Mouse (Mus musculus) CH12.LX (cell line): ENCODE measurements around the gene Ndufaf7. TPM values are rescaled to one million over a fixed set of nuclear protein-coding genes. Genes with fewer than 3 reads are reported as not detected.

Experiments used
- DNase-seq: peaks from one replicate; pipeline ENCODE4 v3.0.0-alpha.2; 2013; ENCODE audit errors: extremely low read depth
- H3K27ac ChIP-seq: 2 replicates; pipeline ENCODE4 v1.5.1; 2012; ENCODE audit warnings: low read depth, mild to moderate bottlenecking, control low read depth, moderate library complexity; ENCODE audit not compliant: insufficient read depth
- H3K27me3 ChIP-seq: replicated peaks from 2 replicates; pipeline ENCODE3; 2012; ENCODE audit warnings: inconsistent platforms
- H3K36me3 ChIP-seq, 2 experiments: replicated peaks in 1 of 2; 2 replicates each; pipeline versions ENCODE3 to v1.6.1; 2012; ENCODE audit warnings: inconsistent platforms in 1 of 2, low read length in 1 of 2, mild to moderate bottlenecking in 1 of 2, mixed read lengths in 1 of 2, moderate library complexity in 1 of 2; ENCODE audit not compliant: control insufficient read depth in 1 of 2, insufficient read depth in 1 of 2
- H3K4me1 ChIP-seq, 2 experiments: 2 replicates each; pipeline ENCODE4 v1.6.1; 2012; ENCODE audit warnings: inconsistent platforms in 1 of 2, moderate library complexity in 1 of 2; ENCODE audit not compliant: insufficient read depth in 2 of 2, control insufficient read depth in 1 of 2
- H3K4me2 ChIP-seq: 2 replicates; pipeline ENCODE4 v1.6.1; 2012; ENCODE audit warnings: low read depth, mild to moderate bottlenecking, control low read depth; ENCODE audit not compliant: poor library complexity, insufficient read depth, severe bottlenecking
- H3K4me3 ChIP-seq, 3 experiments: fragments of 150-350 bp in 1 of 3; sonication (generic) in 1 of 3; replicated peaks in 1 of 3; 2 replicates each; pipeline versions ENCODE3 to v1.5.1; 2011 to 2012; ENCODE audit warnings: low read depth in 2 of 3, low read length in 2 of 3, mild to moderate bottlenecking in 2 of 3, moderate library complexity in 2 of 3, control low read depth in 1 of 3, improper control_type of control experiment in 1 of 3, inconsistent platforms in 1 of 3, mixed read lengths in 1 of 3; ENCODE audit not compliant: poor library complexity in 1 of 3
- H3K79me2 ChIP-seq: replicated peaks from 2 replicates; pipeline ENCODE4 v1.6.1; 2012; ENCODE audit warnings: mild to moderate bottlenecking, moderate library complexity; ENCODE audit not compliant: control insufficient read depth, poor library complexity, insufficient read depth, severe bottlenecking; ENCODE audit errors: extremely low read depth
- H3K9ac ChIP-seq: 2 replicates; pipeline ENCODE4 v1.6.1; 2012; ENCODE audit warnings: low read depth, mild to moderate bottlenecking, control low read depth, moderate library complexity; ENCODE audit not compliant: insufficient read depth
- H3K9me3 ChIP-seq: replicated peaks from 2 replicates; pipeline ENCODE3; 2012; ENCODE audit warnings: low read length, inconsistent platforms, mixed read lengths
- BHLHE40 ChIP-seq: IDR thresholded peaks from 2 replicates; pipeline ENCODE4 v1.6.1; 2011; ENCODE audit warnings: mild to moderate bottlenecking, low read depth, low read length, improper control_type of control experiment
- CTCF ChIP-seq, 2 experiments: IDR thresholded peaks in 1 of 2; conservative IDR thresholded peaks in 1 of 2; 2 replicates each; pipeline ENCODE4 v1.5.1; 2011 to 2012; ENCODE audit warnings: low read depth in 2 of 2, low read length in 2 of 2, improper control_type of control experiment in 1 of 2, inconsistent platforms in 1 of 2, mild to moderate bottlenecking in 1 of 2, moderate library complexity in 1 of 2
- IRF4 ChIP-seq: IDR thresholded peaks from 2 replicates; pipeline ENCODE4 v1.6.1; 2014; ENCODE audit warnings: low read depth, mild to moderate bottlenecking, inconsistent platforms, low read length, improper control_type of control experiment
- JUN ChIP-seq: IDR thresholded peaks from 2 replicates; pipeline ENCODE4 v1.6.1; 2011; ENCODE audit warnings: low read depth, mild to moderate bottlenecking, low read length, improper control_type of control experiment, moderate library complexity; ENCODE audit not compliant: insufficient read depth
- KAT2A ChIP-seq: IDR thresholded peaks from 2 replicates; pipeline ENCODE4 v1.6.1; 2012; ENCODE audit warnings: low read length, improper control_type of control experiment, inconsistent platforms; ENCODE audit not compliant: insufficient replicate concordance
- MAFK ChIP-seq: IDR thresholded peaks from 2 replicates; pipeline ENCODE4 v1.6.1; 2011; ENCODE audit warnings: low read length, improper control_type of control experiment; ENCODE audit not compliant: insufficient replicate concordance
- MAZ ChIP-seq: IDR thresholded peaks from 2 replicates; pipeline ENCODE4 v1.6.1; 2012; ENCODE audit warnings: low read depth, mild to moderate bottlenecking, inconsistent platforms, low read length, improper control_type of control experiment, moderate library complexity
- MEF2A ChIP-seq: IDR thresholded peaks from 2 replicates; pipeline ENCODE4 v1.6.1; 2014; ENCODE audit warnings: low read depth, mild to moderate bottlenecking, inconsistent platforms, low read length, improper control_type of control experiment, borderline replicate concordance
- POLR2AphosphoS2 ChIP-seq: IDR thresholded peaks from 2 replicates; pipeline ENCODE4 v1.6.1; 2011; ENCODE audit warnings: low read depth, low read length, improper control_type of control experiment
- SIN3A ChIP-seq: IDR thresholded peaks from 2 replicates; pipeline ENCODE4 v1.6.1; 2012; ENCODE audit warnings: low read length, improper control_type of control experiment, inconsistent platforms
- TBP ChIP-seq: conservative IDR thresholded peaks from 2 replicates; pipeline ENCODE4 v1.6.1; 2011; ENCODE audit warnings: low read depth, low read length, improper control_type of control experiment
- UBTF ChIP-seq: IDR thresholded peaks from 2 replicates; pipeline ENCODE4 v1.6.1; 2012; ENCODE audit warnings: low read depth, mild to moderate bottlenecking, inconsistent platforms, low read length, improper control_type of control experiment, moderate library complexity
- USF2 ChIP-seq: conservative IDR thresholded peaks from 2 replicates; pipeline ENCODE4 v1.6.1; 2011; ENCODE audit warnings: low read depth, low read length, improper control_type of control experiment
- ZMIZ1 ChIP-seq: IDR thresholded peaks from 2 replicates; pipeline ENCODE4 v1.6.1; 2012; ENCODE audit warnings: low read depth, mild to moderate bottlenecking, inconsistent platforms, low read length, improper control_type of control experiment
- ZNF384 ChIP-seq: IDR thresholded peaks from 2 replicates; pipeline ENCODE4 v1.6.1; 2012; ENCODE audit warnings: low read depth, low read length, improper control_type of control experiment, inconsistent platforms
- dilution Hi-C: fragments of 300-500 bp; cut with MboI; formaldehyde crosslinking; loops from 2 replicates; pipeline ENCODE4 v1.14.3; 2020; ENCODE audit warnings: low sequenced_read_pairs; ENCODE audit not compliant: extremely low pct_unique_long_range_greater_than_20kb, extremely low pct_ligation_motif_present
- in situ Hi-C: fragments of 300-500 bp; cut with MboI; formaldehyde crosslinking; loops from 3 replicates; pipeline ENCODE4 v1.14.3; 2019; ENCODE audit warnings: low sequenced_read_pairs, low pct_ligation_motif_present, low pct_unique_long_range_greater_than_20kb, mixed read lengths
- polyA plus RNA-seq: library from polyadenylated mRNA; unstranded; fragments of >175 nt; gene quantifications from 2 replicates; pipeline ENCODE4 v1.2.1, GENCODE M21; 2012; ENCODE audit warnings: low read depth; ENCODE audit not compliant: insufficient read length
- total RNA-seq, 2 experiments: library from RNA; depleted of rRNA; stranded (reverse); fragments of 300-350 nt in 1 of 2; fragments of >200 nt in 1 of 2; gene quantifications; 2 replicates each; pipeline ENCODE4 v1.2.3; 2012 to 2014

Ndufaf7 gene
- total and polyA plus RNA-seq, 3 experiments, result 41.7 to 54.1 (median 42.4) TPM

- no peak for DNase-seq
- H3K4me1 ChIP-seq, result peaks cover 0 to 3% of the 10 kb centered on the region in 2 experiments; a peak in 1 of 4 replicates
- H3K36me3 ChIP-seq, result no peaks in the 10 kb centered on the region
- TF ChIP-seq JUN, result no peak
- TF ChIP-seq USF2, result no peak
- no peak for TF ChIP-seq SIN3A
- TF ChIP-seq MAFK, result no peak
- no peak for TF ChIP-seq POLR2AphosphoS2
- no peak for TF ChIP-seq IRF4
- TF ChIP-seq ZNF384, result no peak
- TF ChIP-seq BHLHE40, result no peak
- no peak for TF ChIP-seq UBTF
- no peak overlapping the region for H3K9ac ChIP-seq
- no peaks in the 10 kb centered on the region for H3K27me3 ChIP-seq
- no peak overlapping the region for H3K27ac ChIP-seq
- no peak overlapping the region for H3K4me2 ChIP-seq
- no peaks in the 10 kb centered on the region for H3K79me2 ChIP-seq
- dilution Hi-C loops (no loop called here), in situ Hi-C loops (no loop called here)
- no peak overlapping the region for H3K4me3 ChIP-seq
- no peaks in the 10 kb centered on the region for H3K9me3 ChIP-seq
Measured at GRCm38 (mm10) chr17:78966092-78966883, 29.4 kb downstream of the Ndufaf7 start.

GRCm38 (mm10) chr17:78968500-78968899, 31.6 kb downstream of the Ndufaf7 start:
- H3K27me3 ChIP-seq, result no peaks in the 10 kb centered on the region
- no peak overlapping the region for H3K27ac ChIP-seq
- dilution Hi-C loops (no loop called here), in situ Hi-C loops (no loop called here)
- no peak overlapping the region for H3K9ac ChIP-seq
- no peak for TF ChIP-seq UBTF
- no peak for TF ChIP-seq MAZ
- TF ChIP-seq TBP, result no peak
- TF ChIP-seq MEF2A, result no peak
- no peak for TF ChIP-seq ZMIZ1
- no peak for TF ChIP-seq CTCF (conservative IDR thresholded peaks at IDR 0.05 in 1 of 2, IDR thresholded peaks at IDR 0.05 in 1 of 2; ENCODE audit: low read depth in 2 of 2, low read length in 2 of 2)
- no peak for TF ChIP-seq KAT2A
- TF ChIP-seq ZNF384, result no peak
- no peaks in the 10 kb centered on the region; a peak in 1 of 4 replicates for H3K4me1 ChIP-seq
- H3K36me3 ChIP-seq, result no peaks in the 10 kb centered on the region
- H3K79me2 ChIP-seq, result no peaks in the 10 kb centered on the region
- H3K9me3 ChIP-seq, result no peaks in the 10 kb centered on the region
- H3K4me2 ChIP-seq, result no peak overlapping the region
- no peak for DNase-seq
- no peak overlapping the region for H3K4me3 ChIP-seq
